Mouse (Mus musculus): Measurements from ENCODE around the gene Ucn3.

Ucn3 gene

GRCm38 (mm10) chr13:3892601-3893000 is 52.5 kb downstream of the Ucn3 start:
- DNase-seq (ENCODE audit: low read depth, low spot score): peak; percentile 47

- DNase-seq (ENCODE audit: low read depth, low spot score): peak; percentile 27
These were observed 53.6 kb downstream of the Ucn3 start for GRCm38 (mm10) chr13:3891479-3892087.

All from A20 (cell line).